Mouse (Mus musculus): ENCODE measurements at regions not wholly inside any gene's neighbourhood (a gene's known extent, or its start where the extent isn't known, plus 50 kb on each side); places are given as distances from the start of the nearest gene placed in this dataset.

GRCm38 (mm10) chr7:39716340-39717150 lies 199.0 kb downstream of the Zfp619 start:
- TF ChIP-seq CTCF (IDR thresholded peaks at IDR 0.05) (peak; percentile 54), EP300 (IDR thresholded peaks at IDR 0.05) (no peak)
